Mouse (Mus musculus): ENCODE data around the gene Aqp1. TPM values are rescaled to one million over a fixed set of nuclear protein-coding genes. Genes with fewer than 3 reads are reported as not detected.
A peak's percentile ranks its signal among the peaks of the same experiment; 100 is the strongest.

The Aqp1 gene
- polyA plus RNA-seq, 1 experiment from 2014 or later = 8.0 TPM

GRCm38 (mm10) chr6:55313893-55314292 lies 22.3 kb upstream of the Aqp1 start:
- no peaks in the 10 kb centered on the region for H3K27me3 ChIP-seq (replicated peaks; ENCODE audit: control insufficient read depth, insufficient read depth, low read length)
- no peak for DNase-seq (ENCODE audit: low spot score)
- H3K27ac ChIP-seq (ENCODE audit: low read depth, low read length) = peak overlapping the region; percentile 45; the same call in 1 of the 2 replicates
- no peak overlapping the region for H3K4me3 ChIP-seq (ENCODE audit: low read depth, low read length)
- ATAC-seq (replicated peaks; ENCODE audit: low FRiP score) = peak; percentile 82
- no peak overlapping the region; the same call in 1 of the 2 replicates for H3K9ac ChIP-seq (ENCODE audit: low read depth, low read length)
- peaks cover 20% of the 10 kb centered on the region for H3K4me1 ChIP-seq (replicated peaks; ENCODE audit: control insufficient read depth, insufficient read depth, low read length)
- 58% methylated on average over 4 of the region's 4 CpGs for WGBS
- no peaks in the 10 kb centered on the region for H3K36me3 ChIP-seq (ENCODE audit: control insufficient read depth, insufficient read depth, low read length)
- H3K4me2 ChIP-seq = peak overlapping the region; percentile 20
- no peaks in the 10 kb centered on the region for H3K9me3 ChIP-seq (ENCODE audit: control insufficient read depth, low read length)

DNA sequence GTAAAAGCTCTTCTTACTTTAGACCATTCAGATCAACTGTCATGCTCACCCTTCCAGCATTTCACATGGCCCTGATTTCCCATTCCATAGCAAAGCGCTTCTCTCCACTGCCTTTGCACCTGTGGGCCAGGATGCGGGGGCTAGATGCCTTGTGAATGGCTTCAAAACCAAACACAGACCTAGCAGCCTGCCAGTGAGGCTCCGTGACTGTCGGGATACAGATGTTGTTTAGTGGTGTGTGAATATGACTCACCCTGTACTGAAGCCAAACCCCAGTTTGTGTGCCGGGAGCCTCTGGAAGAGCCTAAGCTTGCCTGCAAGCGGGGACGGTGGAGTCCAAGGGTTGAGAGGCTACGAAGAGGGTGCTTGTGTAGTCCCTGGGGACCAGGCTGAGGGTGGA lies 21.6 kb upstream of the Aqp1 start:
- peaks cover 20% of the 10 kb centered on the region for H3K4me1 ChIP-seq (replicated peaks; ENCODE audit: control insufficient read depth, insufficient read depth, low read length)
- ATAC-seq (replicated peaks; ENCODE audit: low FRiP score) (no peak), DNase-seq (ENCODE audit: low spot score) (no peak)
- no peaks in the 10 kb centered on the region for H3K27me3 ChIP-seq (replicated peaks; ENCODE audit: control insufficient read depth, insufficient read depth, low read length)
- H3K36me3 ChIP-seq (ENCODE audit: control insufficient read depth, insufficient read depth, low read length) = no peaks in the 10 kb centered on the region
- H3K9ac ChIP-seq (ENCODE audit: low read depth, low read length) = 0 out of 2 replicates have a peak overlapping the region, but pooled peaks have one; percentile 3
- no peak overlapping the region for H3K4me3 ChIP-seq (ENCODE audit: low read depth, low read length)
- no peak overlapping the region for H3K4me2 ChIP-seq
- no peaks in the 10 kb centered on the region for H3K9me3 ChIP-seq (ENCODE audit: control insufficient read depth, low read length)
- H3K27ac ChIP-seq (ENCODE audit: low read depth, low read length) = no peak overlapping the region
- 89% methylated on average over 8 of the region's 8 CpGs for WGBS

DNA sequence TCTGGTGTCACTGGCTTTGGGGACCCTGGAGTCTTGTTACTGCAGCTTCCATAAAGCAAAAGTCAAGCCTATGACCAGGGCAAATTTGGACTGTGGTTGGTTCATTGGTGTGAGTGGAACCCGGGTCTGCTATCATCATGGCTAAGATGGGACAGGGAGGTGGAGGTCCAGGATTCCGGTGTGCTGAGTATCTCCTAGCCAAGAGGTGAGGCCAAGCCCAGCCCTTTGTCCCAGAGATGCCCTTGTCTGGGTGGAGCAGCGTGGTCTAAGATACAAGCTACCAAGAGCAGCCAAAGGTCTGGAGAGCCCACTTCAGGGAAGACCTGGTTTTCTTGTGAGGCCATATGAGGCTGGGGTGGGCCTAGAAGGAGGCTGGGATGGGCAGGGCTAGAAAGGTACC lies 17.6 kb upstream of the Aqp1 start:
- no peak overlapping the region for H3K4me3 ChIP-seq (ENCODE audit: low read depth, low read length)
- no peak overlapping the region for H3K9ac ChIP-seq (ENCODE audit: low read depth, low read length)
- H3K27ac ChIP-seq (ENCODE audit: low read depth, low read length) = no peak overlapping the region
- H3K27me3 ChIP-seq (replicated peaks; ENCODE audit: control insufficient read depth, insufficient read depth, low read length) = no peaks in the 10 kb centered on the region
- no peaks in the 10 kb centered on the region for H3K36me3 ChIP-seq (ENCODE audit: control insufficient read depth, insufficient read depth, low read length)
- DNase-seq (ENCODE audit: low spot score) = no peak
- WGBS = 86% methylated on average over 3 of the region's 3 CpGs
- H3K4me1 ChIP-seq (replicated peaks; ENCODE audit: control insufficient read depth, insufficient read depth, low read length) = peaks cover 43% of the 10 kb centered on the region
- no peak for ATAC-seq (replicated peaks; ENCODE audit: low FRiP score)
- H3K4me2 ChIP-seq = no peak overlapping the region
- no peaks in the 10 kb centered on the region for H3K9me3 ChIP-seq (ENCODE audit: control insufficient read depth, low read length)

DNA sequence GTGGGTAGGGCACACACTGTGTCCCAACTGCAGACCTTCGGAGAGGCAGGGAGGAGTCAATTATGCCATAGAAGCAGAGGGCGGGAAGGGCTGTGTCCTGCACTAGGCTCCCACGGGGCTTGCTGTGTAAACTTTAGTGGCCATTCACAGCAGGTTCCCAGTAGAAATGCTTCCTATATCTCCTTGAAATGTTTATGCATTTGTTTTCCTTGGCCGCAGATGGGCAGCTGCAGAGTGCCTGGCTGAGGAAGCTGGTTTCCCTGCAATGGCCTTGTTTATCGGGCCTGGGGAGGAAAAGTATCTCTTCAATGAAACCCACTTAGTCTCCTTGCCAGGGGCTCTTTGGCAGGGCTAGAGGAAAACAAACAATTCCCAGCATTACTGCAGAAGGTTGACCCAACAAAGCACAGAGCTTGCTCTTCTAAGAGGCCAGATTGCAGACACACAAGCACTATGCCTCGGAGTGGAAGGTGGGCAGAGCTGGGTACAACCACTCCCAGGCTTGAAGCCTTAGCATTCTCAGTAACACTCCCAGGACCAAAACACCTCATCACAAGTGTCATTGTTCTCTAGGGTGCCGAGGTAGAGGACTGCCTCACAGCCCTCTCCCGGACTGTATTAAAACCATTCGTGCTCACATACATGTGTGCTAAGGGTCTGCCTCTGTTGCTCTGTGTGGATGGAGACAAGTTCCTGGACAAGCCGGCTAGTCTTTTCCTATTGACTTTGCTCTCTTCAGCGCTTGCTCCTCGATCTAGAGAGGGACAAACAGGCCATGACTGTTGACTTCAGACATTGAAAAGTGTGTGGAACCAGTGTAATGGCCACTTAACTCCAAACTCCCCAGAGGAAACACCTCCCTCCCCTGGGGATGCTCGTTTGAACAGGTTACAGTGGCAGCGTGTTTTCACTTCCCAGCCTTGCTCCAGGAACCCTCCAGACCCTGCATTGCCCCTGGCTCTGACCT lies 16.4 kb upstream of the Aqp1 start:
- Histone ChIP-seq H3K27me3 (replicated peaks; ENCODE audit: control insufficient read depth, insufficient read depth, low read length) (no peaks in the 10 kb centered on the region), H3K9me3 (ENCODE audit: control insufficient read depth, low read length) (no peaks in the 10 kb centered on the region), H3K4me1 (replicated peaks; ENCODE audit: control insufficient read depth, insufficient read depth, low read length) (peaks cover 42% of the 10 kb centered on the region), H3K9ac (ENCODE audit: low read depth, low read length) (no peak overlapping the region), H3K4me2 (no peak overlapping the region), H3K4me3 (ENCODE audit: low read depth, low read length) (no peak overlapping the region), H3K27ac (ENCODE audit: low read depth, low read length) (no peak overlapping the region), H3K36me3 (ENCODE audit: control insufficient read depth, insufficient read depth, low read length) (no peaks in the 10 kb centered on the region)
- WGBS = 77% methylated on average over 14 of the region's 14 CpGs
- DNase-seq (ENCODE audit: low spot score) (no peak), ATAC-seq (replicated peaks; ENCODE audit: low FRiP score) (no peak)

- peak overlapping the region; percentile 34 for H3K4me2 ChIP-seq
- DNase-seq (ENCODE audit: low spot score) (no peak), ATAC-seq (replicated peaks; ENCODE audit: low FRiP score) (peak; percentile 71)
- H3K9me3 ChIP-seq (ENCODE audit: control insufficient read depth, low read length) = no peaks in the 10 kb centered on the region
- peak overlapping the region; percentile 53 for H3K9ac ChIP-seq (ENCODE audit: low read depth, low read length)
- WGBS = 33% methylated on average over 4 of the region's 4 CpGs
- H3K36me3 ChIP-seq (ENCODE audit: control insufficient read depth, insufficient read depth, low read length) = no peaks in the 10 kb centered on the region
- no peak overlapping the region for H3K4me3 ChIP-seq (ENCODE audit: low read depth, low read length)
- no peaks in the 10 kb centered on the region for H3K27me3 ChIP-seq (replicated peaks; ENCODE audit: control insufficient read depth, insufficient read depth, low read length)
- H3K27ac ChIP-seq (ENCODE audit: low read depth, low read length) = peak overlapping the region; percentile 94
- H3K4me1 ChIP-seq (replicated peaks; ENCODE audit: control insufficient read depth, insufficient read depth, low read length) = peaks cover 50% of the 10 kb centered on the region
These were observed 15.3 kb upstream of the Aqp1 start for GRCm38 (mm10) chr6:55320894-55321293.

GRCm38 (mm10) chr6:55321518-55321917 lies 14.7 kb upstream of the Aqp1 start:
- Histone ChIP-seq H3K36me3 (ENCODE audit: control insufficient read depth, insufficient read depth, low read length) (no peaks in the 10 kb centered on the region), H3K4me3 (ENCODE audit: low read depth, low read length) (no peak overlapping the region), H3K27me3 (replicated peaks; ENCODE audit: control insufficient read depth, insufficient read depth, low read length) (no peaks in the 10 kb centered on the region), H3K9ac (ENCODE audit: low read depth, low read length) (peak overlapping the region; percentile 53), H3K4me2 (peak overlapping the region; percentile 34), H3K27ac (ENCODE audit: low read depth, low read length) (peak overlapping the region; percentile 94), H3K9me3 (ENCODE audit: control insufficient read depth, low read length) (no peaks in the 10 kb centered on the region), H3K4me1 (replicated peaks; ENCODE audit: control insufficient read depth, insufficient read depth, low read length) (peaks cover 56% of the 10 kb centered on the region)
- WGBS = 62% methylated on average over 6 of the region's 6 CpGs
- ATAC-seq (replicated peaks; ENCODE audit: low FRiP score) (peak; percentile 67), DNase-seq (ENCODE audit: low spot score) (no peak)

- H3K9me3 ChIP-seq (ENCODE audit: control insufficient read depth, low read length) = no peaks in the 10 kb centered on the region
- H3K27ac ChIP-seq (ENCODE audit: low read depth, low read length) = peak overlapping the region; percentile 94
- H3K4me2 ChIP-seq = peak overlapping the region; percentile 58
- H3K4me3 ChIP-seq (ENCODE audit: low read depth, low read length) = no peak overlapping the region
- peaks cover 71% of the 10 kb centered on the region for H3K4me1 ChIP-seq (replicated peaks; ENCODE audit: control insufficient read depth, insufficient read depth, low read length)
- H3K9ac ChIP-seq (ENCODE audit: low read depth, low read length) = peak overlapping the region; percentile 43
- peak; percentile 17; the same call in 1 of the 2 replicates for ATAC-seq (replicated peaks; ENCODE audit: low FRiP score)
- no peak for DNase-seq (ENCODE audit: low spot score)
- H3K36me3 ChIP-seq (ENCODE audit: control insufficient read depth, insufficient read depth, low read length) = no peaks in the 10 kb centered on the region
- 59% methylated on average over 2 of the region's 2 CpGs for WGBS
- H3K27me3 ChIP-seq (replicated peaks; ENCODE audit: control insufficient read depth, insufficient read depth, low read length) = no peaks in the 10 kb centered on the region
These were observed 13.3 kb upstream of the Aqp1 start for GRCm38 (mm10) chr6:55322980-55323379.

DNA sequence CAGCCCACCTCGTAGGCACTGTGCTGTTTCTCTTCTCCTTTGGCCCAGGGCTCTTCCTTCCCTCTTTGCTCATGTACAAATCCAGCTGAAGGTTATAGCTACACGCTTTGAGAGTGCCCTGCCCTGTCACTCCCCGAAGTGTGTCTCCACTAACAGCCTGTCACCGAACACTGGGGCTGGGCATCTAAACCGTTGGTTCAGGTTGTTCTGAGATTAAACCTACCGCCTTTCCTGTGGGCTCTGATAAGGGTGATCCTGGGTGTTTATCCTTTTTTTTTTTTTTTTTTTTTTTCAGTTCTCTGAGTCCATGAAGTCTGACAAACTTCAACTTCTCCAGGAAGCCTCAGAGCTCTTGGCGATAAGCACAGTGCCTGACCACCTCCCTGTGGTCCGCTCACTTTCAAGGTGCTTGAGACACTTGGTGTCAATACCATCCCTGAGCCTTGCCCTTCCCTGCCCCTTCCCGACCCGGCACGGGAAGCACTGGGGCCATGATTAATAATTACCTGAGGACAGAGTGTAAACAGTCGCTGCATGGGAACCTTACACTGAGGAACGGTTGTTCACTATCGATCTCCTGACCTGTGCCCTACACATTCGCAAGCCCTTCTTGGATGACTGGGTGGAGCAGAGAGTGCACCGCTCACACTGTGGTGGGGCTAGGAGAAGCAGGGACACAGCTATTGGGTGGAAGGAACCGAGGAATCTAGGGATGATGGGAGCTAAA lies 12.2 kb upstream of the Aqp1 start:
- Histone ChIP-seq H3K4me2 (peak overlapping the region; percentile 58), H3K27me3 (replicated peaks; ENCODE audit: control insufficient read depth, insufficient read depth, low read length) (no peaks in the 10 kb centered on the region), H3K27ac (ENCODE audit: low read depth, low read length) (peak overlapping the region; percentile 94), H3K4me3 (ENCODE audit: low read depth, low read length) (0 out of 2 replicates have a peak overlapping the region, but pooled peaks have one; percentile 19), H3K4me1 (replicated peaks; ENCODE audit: control insufficient read depth, insufficient read depth, low read length) (peaks cover 76% of the 10 kb centered on the region), H3K9ac (ENCODE audit: low read depth, low read length) (peak overlapping the region; percentile 43; the same call in 1 of the 2 replicates), H3K9me3 (ENCODE audit: control insufficient read depth, low read length) (no peaks in the 10 kb centered on the region), H3K36me3 (ENCODE audit: control insufficient read depth, insufficient read depth, low read length) (no peaks in the 10 kb centered on the region)
- 40% methylated on average over 17 of the region's 17 CpGs for WGBS
- ATAC-seq (replicated peaks; ENCODE audit: low FRiP score) = peak; percentile 77
- DNase-seq (ENCODE audit: low spot score) = peak; percentile 69
